Mouse (Mus musculus): ENCODE data around the gene Dazap1.

DNA sequence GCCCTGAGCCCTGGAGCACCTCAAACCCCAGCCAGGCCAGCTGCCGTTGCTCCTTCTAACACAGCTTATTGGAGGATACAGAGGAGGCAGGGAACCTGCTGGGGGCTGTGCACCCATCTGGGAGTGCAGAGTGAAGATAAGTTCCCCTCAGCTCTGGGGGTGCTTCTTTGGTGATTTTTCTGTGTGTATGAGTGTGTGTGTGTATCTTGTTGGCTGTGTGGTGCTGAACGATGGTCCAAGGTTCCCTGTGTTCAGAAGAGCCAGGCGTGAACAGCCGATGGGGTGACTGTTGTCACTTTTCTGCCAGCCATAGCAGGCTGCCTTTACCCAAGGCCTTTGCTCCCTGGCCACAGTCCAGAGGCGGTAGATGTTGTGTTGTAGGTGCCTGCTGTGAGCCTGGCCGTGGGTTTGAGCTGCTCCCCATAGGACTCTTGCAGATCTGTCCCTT is 9.5 kb downstream of the Dazap1 start:
- TF ChIP-seq EP300 (IDR thresholded peaks at IDR 0.05; ENCODE audit: low read depth): no peak
- TF ChIP-seq CTCF (IDR thresholded peaks at IDR 0.05; ENCODE audit: low read depth): no peak
